Mouse (Mus musculus): ENCODE data around the gene Agpat1. TPM values are rescaled to one million over a fixed set of nuclear protein-coding genes. Genes with fewer than 3 reads are reported as not detected.

The Agpat1 gene
- polyA plus RNA-seq, 1 experiment from 2014 or later = 74.8 TPM

- Histone ChIP-seq H3K4me2 (ENCODE audit: low read depth, severe bottlenecking) (peak overlapping the region; percentile 89), H3K27ac (replicated peaks; ENCODE audit: low read depth, low read length) (peak overlapping the region; percentile 94), H3K4me1 (ENCODE audit: control insufficient read depth, insufficient read depth, low read length) (peaks cover 36% of the 10 kb centered on the region), H3K9me3 (ENCODE audit: control insufficient read depth, low read length) (no peaks in the 10 kb centered on the region), H3K27me3 (ENCODE audit: control insufficient read depth, insufficient read depth, low read length) (no peaks in the 10 kb centered on the region), H3K9ac (ENCODE audit: low read length) (peak overlapping the region; percentile 92), H3K4me3 (ENCODE audit: low read depth, low read length) (peak overlapping the region; percentile 74), H3K36me3 (ENCODE audit: control insufficient read depth, insufficient read depth, low read length) (no peaks in the 10 kb centered on the region)
- no peak for ATAC-seq (ENCODE audit: insufficient number of reproducible peaks, low FRiP score, low TSS enrichment, low read depth)
- WGBS = 5% methylated on average over 19 of the region's 19 CpGs
- no peak for DNase-seq (ENCODE audit: low spot score)
Measured at GRCm38 (mm10) chr17:34587814-34588213, 16.2 kb upstream of the Agpat1 start.

- no peaks in the 10 kb centered on the region for H3K9me3 ChIP-seq (ENCODE audit: control insufficient read depth, low read length)
- no peak overlapping the region for H3K9ac ChIP-seq (ENCODE audit: low read length)
- 42% methylated on average over 3 of the region's 3 CpGs for WGBS
- no peak for ATAC-seq (ENCODE audit: insufficient number of reproducible peaks, low FRiP score, low TSS enrichment, low read depth)
- H3K27me3 ChIP-seq (ENCODE audit: control insufficient read depth, insufficient read depth, low read length) = no peaks in the 10 kb centered on the region
- peak overlapping the region; percentile 57; the same call in 1 of the 2 replicates for H3K27ac ChIP-seq (replicated peaks; ENCODE audit: low read depth, low read length)
- no peaks in the 10 kb centered on the region for H3K36me3 ChIP-seq (ENCODE audit: control insufficient read depth, insufficient read depth, low read length)
- H3K4me3 ChIP-seq (ENCODE audit: low read depth, low read length) = no peak overlapping the region
- no peak for DNase-seq (ENCODE audit: low spot score)
- H3K4me1 ChIP-seq (ENCODE audit: control insufficient read depth, insufficient read depth, low read length) = peaks cover 42% of the 10 kb centered on the region
- no peak overlapping the region for H3K4me2 ChIP-seq (ENCODE audit: low read depth, severe bottlenecking)
Measured at GRCm38 (mm10) chr17:34588767-34589166, 15.3 kb upstream of the Agpat1 start.

GRCm38 (mm10) chr17:34589206-34589605 lies 14.9 kb upstream of the Agpat1 start:
- WGBS = 34% methylated on average over 7 of the region's 7 CpGs

GRCm38 (mm10) chr17:34589681-34590101 lies 14.4 kb upstream of the Agpat1 start, which contains the start of gene Gpsm3:
Gene Gpsm3, plus strand, starts transcription at chr17:34589806.
- no peak for ATAC-seq (ENCODE audit: insufficient number of reproducible peaks, low FRiP score, low TSS enrichment, low read depth)
- Histone ChIP-seq H3K36me3 (ENCODE audit: control insufficient read depth, insufficient read depth, low read length) (peaks cover 3% of the 10 kb centered on the region; the same call in 1 of the 2 replicates), H3K9me3 (ENCODE audit: control insufficient read depth, low read length) (no peaks in the 10 kb centered on the region), H3K4me3 (ENCODE audit: low read depth, low read length) (peak within 1 kb of the TSS; percentile 3; the same call in 1 of the 2 replicates), H3K27me3 (ENCODE audit: control insufficient read depth, insufficient read depth, low read length) (no peaks in the 10 kb centered on the region), H3K27ac (replicated peaks; ENCODE audit: low read depth, low read length) (peak within 1 kb of the TSS; percentile 57; the same call in 1 of the 2 replicates), H3K4me1 (ENCODE audit: control insufficient read depth, insufficient read depth, low read length) (peaks cover 49% of the 10 kb centered on the region), H3K4me2 (ENCODE audit: low read depth, severe bottlenecking) (0 out of 2 replicates have a peak within 1 kb of the TSS, but pooled peaks have one; percentile 3), H3K9ac (ENCODE audit: low read length) (no peak within 1 kb of the TSS)
- whole genome bisulfite sequencing = 19% methylated on average over 7 of the region's 7 CpGs
- DNase-seq (ENCODE audit: low spot score) = no peak

More at GRCm38 (mm10) chr17:34589206-34589605, 14.9 kb upstream of the Agpat1 start:
- H3K36me3 ChIP-seq (ENCODE audit: control insufficient read depth, insufficient read depth, low read length) = no peaks in the 10 kb centered on the region; the same call in 1 of the 2 replicates
- H3K9ac ChIP-seq (ENCODE audit: low read length) = no peak overlapping the region
- peaks cover 46% of the 10 kb centered on the region for H3K4me1 ChIP-seq (ENCODE audit: control insufficient read depth, insufficient read depth, low read length)
- no peaks in the 10 kb centered on the region for H3K9me3 ChIP-seq (ENCODE audit: control insufficient read depth, low read length)
- DNase-seq (ENCODE audit: low spot score) = no peak
- H3K27me3 ChIP-seq (ENCODE audit: control insufficient read depth, insufficient read depth, low read length) = no peaks in the 10 kb centered on the region
- no peak overlapping the region for H3K4me3 ChIP-seq (ENCODE audit: low read depth, low read length)
- no peak overlapping the region for H3K4me2 ChIP-seq (ENCODE audit: low read depth, severe bottlenecking)
- ATAC-seq (ENCODE audit: insufficient number of reproducible peaks, low FRiP score, low TSS enrichment, low read depth) = no peak
- peak overlapping the region; percentile 57; the same call in 1 of the 2 replicates for H3K27ac ChIP-seq (replicated peaks; ENCODE audit: low read depth, low read length)

GRCm38 (mm10) chr17:34590154-34590987 lies 13.7 kb upstream of the Agpat1 start:
- Histone ChIP-seq H3K9ac (ENCODE audit: low read length) (no peak overlapping the region), H3K27me3 (ENCODE audit: control insufficient read depth, insufficient read depth, low read length) (no peaks in the 10 kb centered on the region), H3K4me3 (ENCODE audit: low read depth, low read length) (peak overlapping the region; percentile 3; the same call in 1 of the 2 replicates), H3K4me2 (ENCODE audit: low read depth, severe bottlenecking) (no peak overlapping the region), H3K36me3 (ENCODE audit: control insufficient read depth, insufficient read depth, low read length) (peaks cover 4% of the 10 kb centered on the region; the same call in 1 of the 2 replicates), H3K27ac (replicated peaks; ENCODE audit: low read depth, low read length) (no peak overlapping the region; the same call in 1 of the 2 replicates), H3K9me3 (ENCODE audit: control insufficient read depth, low read length) (no peaks in the 10 kb centered on the region), H3K4me1 (ENCODE audit: control insufficient read depth, insufficient read depth, low read length) (peaks cover 49% of the 10 kb centered on the region)
- 67% methylated on average over 15 of the region's 15 CpGs for WGBS
- DNase-seq (ENCODE audit: low spot score) = no peak
- no peak for ATAC-seq (ENCODE audit: insufficient number of reproducible peaks, low FRiP score, low TSS enrichment, low read depth)

- ATAC-seq (ENCODE audit: insufficient number of reproducible peaks, low FRiP score, low TSS enrichment, low read depth) (no peak; the same call in 1 of the 2 replicates), DNase-seq (ENCODE audit: low spot score) (peak; percentile 65)
- peaks cover 9% of the 10 kb centered on the region; the same call in 1 of the 2 replicates for H3K36me3 ChIP-seq (ENCODE audit: control insufficient read depth, insufficient read depth, low read length)
- H3K9me3 ChIP-seq (ENCODE audit: control insufficient read depth, low read length) = no peaks in the 10 kb centered on the region
- peak within 1 kb of the TSS; percentile 95 for H3K4me3 ChIP-seq (ENCODE audit: low read depth, low read length)
- peaks cover 47% of the 10 kb centered on the region for H3K4me1 ChIP-seq (ENCODE audit: control insufficient read depth, insufficient read depth, low read length)
- H3K4me2 ChIP-seq (ENCODE audit: low read depth, severe bottlenecking) = peak within 1 kb of the TSS; percentile 93
- no peaks in the 10 kb centered on the region for H3K27me3 ChIP-seq (ENCODE audit: control insufficient read depth, insufficient read depth, low read length)
- peak within 1 kb of the TSS; percentile 99 for H3K27ac ChIP-seq (replicated peaks; ENCODE audit: low read depth, low read length)
- 2% methylated on average over 21 of the region's 21 CpGs for WGBS
- peak within 1 kb of the TSS; percentile 96 for H3K9ac ChIP-seq (ENCODE audit: low read length)
Measured at GRCm38 (mm10) chr17:34591029-34591993, 12.8 kb upstream of the Agpat1 start, which contains the start of gene Pbx2. Gene Pbx2, plus strand, starts transcription at chr17:34591266.

- peak overlapping the region; percentile 93 for H3K4me2 ChIP-seq (ENCODE audit: low read depth, severe bottlenecking)
- H3K4me3 ChIP-seq (ENCODE audit: low read depth, low read length) = peak overlapping the region; percentile 95
- H3K27ac ChIP-seq (replicated peaks; ENCODE audit: low read depth, low read length) = peak overlapping the region; percentile 99
- DNase-seq (ENCODE audit: low spot score) = peak; percentile 93
- peaks cover 9% of the 10 kb centered on the region; the same call in 1 of the 2 replicates for H3K36me3 ChIP-seq (ENCODE audit: control insufficient read depth, insufficient read depth, low read length)
- ATAC-seq (ENCODE audit: insufficient number of reproducible peaks, low FRiP score, low TSS enrichment, low read depth) = peak; percentile 24
- H3K9ac ChIP-seq (ENCODE audit: low read length) = peak overlapping the region; percentile 96
- H3K9me3 ChIP-seq (ENCODE audit: control insufficient read depth, low read length) = no peaks in the 10 kb centered on the region
- WGBS = 0% methylated on average over 25 of the region's 35 CpGs
- H3K4me1 ChIP-seq (ENCODE audit: control insufficient read depth, insufficient read depth, low read length) = peaks cover 46% of the 10 kb centered on the region
- no peaks in the 10 kb centered on the region for H3K27me3 ChIP-seq (ENCODE audit: control insufficient read depth, insufficient read depth, low read length)
Measured at GRCm38 (mm10) chr17:34591994-34592375, 12.1 kb upstream of the Agpat1 start.
